Mouse (Mus musculus) testis, adult 2 months (tissue): ENCODE data around the gene Tspan17. TPM values are rescaled to one million over a fixed set of nuclear protein-coding genes. Genes with fewer than 3 reads are reported as not detected.

Source experiments
- H3K27ac ChIP-seq: fragments of 200-500 bp; 2 replicates; pipeline ENCODE4 v1.5.1; 2012; ENCODE audit warnings: low read depth, low read length; ENCODE audit not compliant: control insufficient read depth, insufficient read depth
- H3K27me3 ChIP-seq: fragments of 200-500 bp; 2 replicates; pipeline ENCODE4 v1.6.1; 2012; ENCODE audit warnings: mild to moderate bottlenecking, low read length, moderate library complexity; ENCODE audit not compliant: control insufficient read depth, insufficient read depth
- H3K36me3 ChIP-seq: fragments of 200-500 bp; 2 replicates; pipeline ENCODE4 v1.6.1; 2012; ENCODE audit warnings: mild to moderate bottlenecking, low read length; ENCODE audit not compliant: control insufficient read depth, insufficient read depth
- H3K4me1 ChIP-seq: fragments of 200-500 bp; 2 replicates; pipeline ENCODE4 v1.6.1; 2012; ENCODE audit warnings: low read length; ENCODE audit not compliant: control insufficient read depth, insufficient read depth
- H3K4me3 ChIP-seq: fragments of 200-500 bp; 2 replicates; pipeline ENCODE4 v1.5.1; 2012; ENCODE audit warnings: low read depth, mild to moderate bottlenecking, low read length, moderate library complexity, mixed read lengths; ENCODE audit not compliant: control insufficient read depth
- CTCF ChIP-seq: fragments of 200-500 bp; IDR thresholded peaks from 2 replicates; pipeline ENCODE4 v1.5.1; 2012; ENCODE audit warnings: low read depth, mild to moderate bottlenecking, inconsistent platforms, low read length, moderate library complexity; ENCODE audit not compliant: control insufficient read depth, insufficient read depth, insufficient replicate concordance
- POLR2A ChIP-seq: fragments of 200-500 bp; IDR thresholded peaks from 2 replicates; pipeline ENCODE4 v1.6.1; 2012; ENCODE audit warnings: low read depth, mild to moderate bottlenecking, inconsistent platforms, low read length, moderate library complexity; ENCODE audit not compliant: control insufficient read depth
- polyA plus RNA-seq: library from polyadenylated mRNA; depleted of rRNA; stranded (reverse); fragments of >200 nt; gene quantifications from 2 replicates; pipeline ENCODE4 v1.2.3, GENCODE M21; 2012

Tspan17 gene
- polyA plus RNA-seq, 1 experiment = 14.3 TPM

GRCm38 (mm10) chr13:54750699-54751098, 38.5 kb upstream of the Tspan17 start:
- TF ChIP-seq CTCF (no peak), POLR2A (no peak)

DNA sequence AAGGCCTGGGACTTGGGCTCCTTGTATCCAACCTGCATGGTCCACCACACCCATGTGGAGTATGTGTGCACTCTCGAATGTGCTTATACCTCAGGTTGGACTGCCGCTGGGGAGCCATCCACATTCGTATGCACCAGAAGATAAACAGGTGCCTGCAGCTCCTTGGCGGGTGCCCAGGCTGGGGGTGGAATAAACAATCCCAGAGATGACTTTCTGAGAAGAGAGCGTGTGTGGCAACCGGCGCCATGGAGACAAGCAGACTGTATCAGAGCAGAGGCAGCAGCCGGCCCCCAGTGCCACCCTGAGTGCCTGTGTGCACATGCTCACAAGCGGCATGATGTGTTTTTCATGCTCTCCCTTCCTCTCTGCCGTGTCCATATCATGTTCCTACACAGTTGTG, 36.5 kb upstream of the Tspan17 start:
- H3K27ac ChIP-seq = no peak overlapping the region
- no peak overlapping the region for H3K4me3 ChIP-seq
- H3K27me3 ChIP-seq = no peaks in the 10 kb centered on the region
- peaks cover 4% of the 10 kb centered on the region for H3K4me1 ChIP-seq
- TF ChIP-seq POLR2A = no peak
- no peak for TF ChIP-seq CTCF
- H3K36me3 ChIP-seq = no peaks in the 10 kb centered on the region

More at GRCm38 (mm10) chr13:54750699-54751098, 38.5 kb upstream of the Tspan17 start:
- H3K27ac ChIP-seq = no peak overlapping the region
- H3K27me3 ChIP-seq = no peaks in the 10 kb centered on the region
- peaks cover 3% of the 10 kb centered on the region for H3K4me1 ChIP-seq
- no peaks in the 10 kb centered on the region for H3K36me3 ChIP-seq
- H3K4me3 ChIP-seq = no peak overlapping the region

DNA sequence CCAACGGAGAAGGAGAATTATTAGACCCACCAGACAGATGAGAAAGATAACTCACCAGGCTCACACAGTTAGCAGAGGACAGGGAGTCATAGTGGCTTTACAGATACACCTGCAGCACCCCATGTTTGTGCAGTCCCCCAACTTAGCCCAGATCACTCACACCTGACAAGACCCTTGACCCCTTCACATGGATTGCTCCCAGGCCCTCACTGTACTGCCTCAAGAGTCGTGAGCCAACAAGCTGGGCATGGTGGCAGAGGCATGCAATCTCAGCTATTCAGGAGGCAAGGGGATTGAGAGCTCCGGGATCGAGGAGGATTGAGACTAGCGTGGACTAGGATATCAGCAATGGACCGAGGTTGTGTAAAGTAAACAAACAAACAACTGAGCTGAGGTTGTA, 35.4 kb upstream of the Tspan17 start:
- H3K4me3 ChIP-seq = no peak overlapping the region
- TF ChIP-seq POLR2A = no peak
- TF ChIP-seq CTCF = no peak
- H3K27ac ChIP-seq = no peak overlapping the region
- H3K36me3 ChIP-seq = no peaks in the 10 kb centered on the region
- H3K27me3 ChIP-seq = no peaks in the 10 kb centered on the region
- peaks cover 15% of the 10 kb centered on the region for H3K4me1 ChIP-seq

DNA sequence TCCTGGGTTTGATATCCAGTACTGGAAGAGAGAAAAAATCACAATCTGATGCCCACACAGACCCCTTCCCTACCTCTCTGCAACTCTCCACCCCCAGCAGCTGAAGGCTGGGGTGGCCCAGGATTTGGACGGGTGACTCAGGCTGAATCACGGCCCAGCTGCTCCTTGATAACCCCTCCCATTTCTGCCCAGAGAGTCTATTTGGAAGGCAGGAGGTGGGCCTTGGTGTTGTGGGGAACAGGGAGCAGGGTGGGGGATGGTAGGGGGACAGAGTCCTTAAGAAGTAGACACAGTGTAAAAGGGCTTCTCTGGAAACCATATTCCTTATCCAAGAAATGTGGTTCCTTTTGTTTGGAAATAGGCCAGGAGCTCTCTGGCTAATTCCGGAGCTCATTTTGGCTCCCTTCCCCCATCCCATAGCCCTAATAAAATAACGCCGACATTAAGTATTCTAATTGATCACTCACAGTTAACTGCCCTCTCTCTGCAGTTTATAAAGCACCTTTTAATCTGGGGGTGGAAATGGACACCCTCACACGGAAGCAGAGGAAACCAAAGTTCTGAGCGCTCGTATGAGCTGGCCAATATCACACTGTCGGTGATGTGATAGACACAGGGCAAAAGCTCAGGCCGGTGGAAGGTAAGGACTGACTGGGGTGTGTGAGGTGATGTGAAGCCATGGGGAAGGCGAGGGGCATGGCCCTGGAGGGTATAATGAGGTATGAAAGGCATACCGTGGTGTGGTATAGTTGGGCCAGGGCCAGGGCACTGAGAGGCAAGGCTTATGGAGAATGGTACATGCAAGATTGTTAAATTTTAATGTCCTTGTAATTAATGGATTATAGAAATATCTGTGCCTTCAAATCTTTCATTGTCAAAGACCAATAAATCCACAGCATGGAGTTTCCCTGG, 34.8 kb upstream of the Tspan17 start:
- H3K36me3 ChIP-seq = no peaks in the 10 kb centered on the region
- no peak for TF ChIP-seq CTCF
- TF ChIP-seq POLR2A = no peak
- H3K27ac ChIP-seq = no peak overlapping the region
- peaks cover 18% of the 10 kb centered on the region for H3K4me1 ChIP-seq
- no peaks in the 10 kb centered on the region for H3K27me3 ChIP-seq
- H3K4me3 ChIP-seq = no peak overlapping the region

DNA sequence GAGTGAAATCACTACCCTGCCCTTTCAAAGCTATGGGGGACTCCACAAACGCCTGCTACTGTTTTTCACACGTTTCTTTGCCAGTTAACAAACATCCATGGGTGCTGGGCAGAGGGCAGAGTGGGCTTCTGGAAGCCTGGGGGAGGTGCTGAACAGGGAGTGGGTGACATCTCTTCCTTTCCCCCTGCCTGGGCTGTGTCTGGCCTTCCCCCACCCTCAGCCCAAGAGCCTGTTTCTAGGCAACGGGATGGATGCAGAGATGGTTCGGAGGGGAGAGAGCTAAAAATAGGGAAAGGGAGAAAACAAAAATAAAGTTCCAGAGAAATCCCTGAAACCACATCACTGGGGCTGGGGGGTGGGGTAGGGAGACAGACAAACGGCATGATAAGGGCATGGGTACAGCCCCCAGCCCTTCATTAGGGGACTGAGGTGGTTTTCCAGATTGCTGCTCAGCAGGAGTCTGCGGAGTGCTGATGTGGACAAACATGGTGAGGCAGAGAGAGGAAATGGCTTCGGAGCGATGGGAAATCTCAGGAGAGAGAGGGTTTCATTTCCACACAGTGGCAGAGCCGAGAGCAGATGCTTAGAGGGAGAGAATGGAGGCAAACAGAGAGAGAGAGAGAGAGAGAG, 33.9 kb upstream of the Tspan17 start:
- TF ChIP-seq POLR2A (no peak), CTCF (no peak)
- Histone ChIP-seq H3K27ac (no peak overlapping the region), H3K27me3 (no peaks in the 10 kb centered on the region), H3K36me3 (no peaks in the 10 kb centered on the region), H3K4me1 (peaks cover 20% of the 10 kb centered on the region), H3K4me3 (no peak overlapping the region)

DNA sequence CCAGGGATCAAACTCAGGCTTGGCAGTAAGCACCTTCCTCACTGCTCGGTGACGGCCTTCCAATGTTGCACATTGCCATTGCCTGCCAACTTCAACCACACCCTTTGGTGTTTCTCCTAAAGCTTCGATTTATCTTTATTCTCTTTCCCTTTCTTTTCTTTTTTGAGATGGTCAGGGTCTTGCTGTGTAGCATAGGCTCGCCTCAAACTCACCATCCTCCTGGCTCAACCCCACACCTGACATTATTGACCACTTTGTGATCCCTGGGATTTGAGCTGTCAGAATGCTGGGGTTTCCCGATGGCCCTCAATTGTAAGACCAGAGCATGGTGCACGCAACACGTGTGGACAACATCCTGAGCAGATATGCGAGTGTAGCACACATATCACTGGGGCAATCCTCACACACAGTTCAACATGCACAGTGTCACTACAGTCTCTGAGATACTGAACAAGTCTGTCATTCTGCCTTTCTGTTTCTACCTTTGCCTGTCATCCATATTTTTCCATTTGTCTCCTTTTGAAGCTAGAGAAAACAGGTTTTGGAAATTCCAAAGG, 32.9 kb upstream of the Tspan17 start:
- Histone ChIP-seq H3K4me1 (peaks cover 20% of the 10 kb centered on the region), H3K27ac (no peak overlapping the region), H3K4me3 (no peak overlapping the region), H3K36me3 (no peaks in the 10 kb centered on the region), H3K27me3 (no peaks in the 10 kb centered on the region)
- TF ChIP-seq CTCF (no peak), POLR2A (no peak)

GRCm38 (mm10) chr13:54757093-54757830, 31.9 kb upstream of the Tspan17 start:
- H3K4me3 ChIP-seq = no peak overlapping the region
- TF ChIP-seq CTCF = no peak
- TF ChIP-seq POLR2A = no peak
- H3K27me3 ChIP-seq = no peaks in the 10 kb centered on the region
- no peak overlapping the region for H3K27ac ChIP-seq
- H3K36me3 ChIP-seq = no peaks in the 10 kb centered on the region
- peaks cover 20% of the 10 kb centered on the region for H3K4me1 ChIP-seq
